Mouse (Mus musculus) heart, postnatal 4 days (tissue): ENCODE data around the gene Ephb3. TPM values are rescaled to one million over a fixed set of nuclear protein-coding genes. Genes with fewer than 3 reads are reported as not detected.

ENCODE experiments used
- DNase-seq: peaks from one replicate; pipeline ENCODE4 v3.0.0; 2021
- microRNA-seq, 2 experiments: library from miRNA; unstranded; fragments of <30 nt; microRNA quantifications; one replicate each; pipeline ENCODE4 v1.2.0; 2021 to 2022
- total RNA-seq, 2 experiments: library from RNA; stranded (reverse); gene quantifications; 2 replicates each; pipeline ENCODE4 v1.2.3; 2021

Ephb3 gene
- total RNA-seq, 2 experiments from 2014 or later, result 14.3 to 14.8 TPM

DNA sequence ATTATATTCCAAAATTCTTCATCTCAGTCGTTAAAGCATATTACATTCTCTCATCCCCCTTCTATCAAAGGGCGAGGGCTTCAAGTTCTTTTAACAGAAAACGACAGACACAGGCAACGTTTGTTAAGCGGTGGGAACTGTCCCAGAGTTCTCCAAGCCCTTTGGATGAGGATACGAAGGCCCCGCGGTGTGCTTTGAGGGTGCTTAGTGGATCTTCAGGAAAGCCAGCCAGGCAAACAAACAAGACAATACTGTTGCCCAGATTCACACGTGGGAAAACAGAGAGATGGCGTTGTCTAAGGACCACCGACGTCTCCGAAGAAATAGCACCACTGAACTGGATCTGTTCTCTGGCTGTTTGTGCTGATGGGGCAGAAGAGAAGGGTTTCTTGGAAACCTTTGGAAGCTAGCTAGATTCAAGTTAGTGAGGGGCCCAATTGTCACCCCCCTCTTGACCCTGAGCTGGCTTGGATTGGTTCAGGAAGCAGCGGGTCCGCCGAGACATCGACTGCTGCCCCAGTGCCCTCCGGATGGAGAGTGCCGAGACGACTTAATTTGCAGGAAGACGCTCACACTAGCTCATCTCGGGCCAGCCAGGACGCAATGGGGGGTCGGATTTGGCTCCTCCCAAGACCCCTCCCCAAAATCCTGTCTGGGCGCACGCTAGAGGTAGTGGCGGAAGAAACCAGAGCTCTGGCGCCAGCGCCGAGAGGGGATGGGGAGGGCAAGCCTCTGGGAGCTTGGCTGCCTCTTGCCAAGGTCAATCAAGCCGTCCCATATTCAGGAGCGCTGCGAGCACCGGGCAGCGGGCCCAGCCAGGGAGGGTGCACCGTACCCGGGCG, 43.5 kb downstream of the Ephb3 start:
- DNase-seq, result peak; percentile 76

DNA sequence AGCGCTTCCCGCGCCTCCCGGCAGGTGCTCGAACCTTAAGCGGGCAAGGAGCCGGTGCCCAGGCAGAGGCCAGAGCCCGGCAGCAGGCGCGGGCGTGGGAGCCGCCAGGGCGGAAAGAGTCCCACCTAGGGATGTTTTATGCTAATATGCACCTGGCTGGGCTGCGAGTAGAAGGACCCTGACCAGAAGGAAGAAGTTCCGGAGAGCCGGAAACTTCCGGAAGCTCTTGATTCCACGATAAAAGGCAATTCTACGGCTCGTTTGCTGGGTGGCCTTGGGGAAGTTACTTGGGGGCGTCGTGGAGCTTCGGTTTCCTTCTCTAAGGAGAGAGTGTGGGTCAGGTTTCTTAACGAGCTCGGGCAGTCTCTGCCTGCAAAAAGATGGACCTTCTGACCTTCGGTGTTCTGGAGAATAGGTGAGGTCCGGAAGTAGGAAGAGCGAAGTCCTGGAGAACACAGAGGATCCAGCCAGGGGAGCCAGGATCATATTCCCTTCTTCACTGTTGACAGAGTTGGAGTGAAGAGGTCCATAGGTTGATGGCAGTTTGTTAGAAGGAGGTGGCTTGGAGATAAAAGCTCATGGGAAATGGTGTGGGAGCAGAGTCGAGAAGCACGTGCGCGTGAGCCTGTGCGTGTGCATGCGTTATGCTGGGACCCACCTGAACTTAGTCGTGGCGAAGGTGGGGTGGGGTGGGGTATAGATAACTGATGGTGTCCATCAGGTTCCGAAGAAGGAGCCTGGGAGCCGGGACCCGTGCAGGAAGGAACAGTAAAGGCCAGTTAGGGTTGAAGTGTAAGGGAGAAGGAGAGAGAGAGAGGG, 44.4 kb downstream of the Ephb3 start:
- no peak for DNase-seq

DNA sequence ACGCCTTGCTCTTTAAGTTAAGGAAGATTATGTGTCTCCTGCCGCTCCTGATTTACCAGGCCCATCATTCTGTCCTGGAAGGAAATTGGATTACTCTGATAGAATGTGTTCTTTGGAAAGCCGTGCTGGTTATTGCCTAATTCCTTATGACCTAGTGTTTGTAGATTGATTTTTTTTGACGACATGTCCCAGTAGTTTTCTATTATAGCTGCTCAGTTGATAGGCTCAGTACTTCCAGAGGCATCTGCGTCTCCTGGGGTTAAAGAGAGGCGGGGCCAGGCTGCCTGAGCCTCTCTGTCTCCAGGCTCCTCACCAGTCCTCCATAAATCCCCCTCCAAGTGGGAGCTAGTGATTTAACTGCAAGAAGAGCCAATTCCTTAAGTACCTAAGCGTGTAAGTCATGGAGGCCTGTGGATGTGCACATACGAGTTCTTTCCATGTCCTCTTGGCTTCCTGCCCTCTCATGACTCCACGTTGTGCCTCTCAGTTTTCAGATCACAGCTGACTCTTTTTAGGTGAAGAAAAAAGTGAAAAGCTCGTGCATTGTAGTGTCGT, 47.9 kb downstream of the Ephb3 start:
- DNase-seq, result no peak

DNA sequence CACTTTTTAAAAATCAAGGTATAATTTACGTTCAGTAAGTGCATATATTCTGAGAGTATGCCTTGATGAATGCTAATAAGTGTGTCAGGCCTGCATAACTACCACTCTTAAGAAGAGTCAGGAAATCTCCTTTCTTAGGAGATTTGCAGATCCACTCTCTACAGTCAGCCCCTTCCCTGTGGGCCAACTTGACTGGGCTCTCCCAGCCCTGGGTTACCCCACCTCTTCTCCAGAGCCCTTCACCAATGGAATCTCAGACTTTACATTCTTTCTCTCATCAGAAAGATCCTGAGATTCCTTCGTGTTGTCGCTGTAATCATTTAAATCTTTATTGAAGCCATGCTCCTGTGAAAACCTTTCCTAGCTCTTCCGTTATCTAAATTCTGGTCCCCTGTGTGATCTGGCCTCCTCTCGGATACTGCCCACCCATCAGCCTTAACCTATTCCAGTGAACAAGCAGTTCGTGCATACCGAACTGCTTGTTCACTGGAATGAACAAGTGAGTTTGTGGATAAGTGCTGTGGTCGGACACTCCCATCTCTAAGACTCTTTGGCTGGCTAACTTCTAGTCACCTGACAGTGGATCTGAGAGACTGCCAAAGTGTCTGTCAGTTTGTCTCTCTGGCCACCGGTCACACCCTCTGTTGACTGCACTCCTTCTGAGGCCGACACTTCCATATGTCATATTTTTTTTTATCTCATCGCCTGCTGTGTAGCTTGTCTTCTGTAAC, 51.2 kb downstream of the Ephb3 start:
- peak; percentile 27 for DNase-seq

DNA sequence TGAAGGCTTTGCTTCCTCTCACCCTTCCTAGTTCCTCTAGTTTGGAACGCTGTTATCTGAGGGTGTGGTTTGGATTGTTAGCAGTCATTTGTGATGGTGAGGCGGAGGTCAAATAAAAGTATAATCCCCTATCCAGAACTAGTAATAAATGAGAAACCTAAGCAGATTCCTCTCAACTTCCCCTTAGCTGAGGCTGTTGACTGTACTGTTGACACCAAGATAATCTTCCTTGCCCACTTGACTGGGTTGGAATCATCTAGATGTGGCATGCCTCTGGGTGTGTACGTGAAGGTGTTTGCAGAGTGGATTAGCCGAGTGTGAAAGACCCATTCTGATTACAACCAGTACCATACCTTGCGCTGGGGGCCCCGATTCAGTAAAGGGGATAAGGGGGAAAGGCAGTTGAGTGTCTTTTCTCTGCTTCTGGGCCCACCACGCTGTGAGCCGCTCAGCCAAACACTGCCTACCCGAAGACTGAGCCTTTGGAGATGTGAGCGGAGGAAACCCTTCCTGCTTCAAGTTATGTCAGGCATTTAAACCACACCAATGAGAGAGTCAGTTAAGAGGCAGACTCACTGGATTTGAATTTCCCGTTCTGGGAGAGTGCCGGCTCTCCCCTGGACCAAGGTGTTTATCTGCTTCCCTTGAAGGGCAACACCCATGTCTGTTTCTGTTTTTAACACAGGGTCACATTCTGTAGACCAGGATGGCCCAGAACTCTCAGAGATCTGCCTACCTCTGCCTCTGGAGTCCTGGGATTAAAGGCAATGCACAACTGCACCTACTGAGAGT, 52.2 kb downstream of the Ephb3 start:
- DNase-seq, result no peak

DNA sequence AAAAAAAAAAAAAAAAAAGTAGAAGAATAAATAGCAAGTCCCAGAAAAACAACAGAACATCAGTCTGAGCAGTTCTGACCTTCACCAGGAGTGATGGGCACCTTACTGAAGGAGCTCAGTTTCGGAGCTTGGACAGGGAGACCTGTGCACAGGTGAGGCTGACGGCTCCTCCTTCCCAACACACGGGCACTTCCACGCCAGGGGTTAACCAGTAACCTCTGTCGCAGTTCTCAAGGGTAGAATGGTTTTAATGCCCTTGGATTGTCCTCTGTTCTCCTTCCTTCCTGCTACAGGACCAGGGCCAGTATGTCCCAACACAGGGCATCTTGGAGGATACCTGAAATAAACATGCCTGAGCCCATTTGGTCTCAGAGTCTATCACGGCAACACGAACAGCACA, 60.9 kb downstream of the Ephb3 start:
- DNase-seq, result no peak

DNA sequence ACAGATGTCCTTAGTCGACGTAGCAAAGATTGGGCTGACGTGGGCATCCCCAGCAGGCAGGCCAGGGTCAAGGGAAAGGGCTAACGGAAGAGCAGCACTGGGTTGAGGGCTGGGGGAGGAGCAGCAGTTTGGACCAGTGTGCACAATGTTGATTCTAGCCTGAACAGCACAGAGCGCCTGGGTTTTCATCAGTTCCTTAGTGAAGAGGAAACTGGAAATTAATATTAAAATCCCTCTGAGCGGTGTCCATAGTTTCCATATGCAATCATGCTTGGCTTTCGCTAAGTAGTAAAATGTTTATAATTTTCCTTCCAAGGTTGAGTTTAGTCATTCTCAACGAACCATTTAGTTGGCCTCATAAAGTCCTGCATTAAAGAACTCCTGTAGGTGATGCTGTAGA, 65.2 kb downstream of the Ephb3 start:
- DNase-seq, result no peak

DNA sequence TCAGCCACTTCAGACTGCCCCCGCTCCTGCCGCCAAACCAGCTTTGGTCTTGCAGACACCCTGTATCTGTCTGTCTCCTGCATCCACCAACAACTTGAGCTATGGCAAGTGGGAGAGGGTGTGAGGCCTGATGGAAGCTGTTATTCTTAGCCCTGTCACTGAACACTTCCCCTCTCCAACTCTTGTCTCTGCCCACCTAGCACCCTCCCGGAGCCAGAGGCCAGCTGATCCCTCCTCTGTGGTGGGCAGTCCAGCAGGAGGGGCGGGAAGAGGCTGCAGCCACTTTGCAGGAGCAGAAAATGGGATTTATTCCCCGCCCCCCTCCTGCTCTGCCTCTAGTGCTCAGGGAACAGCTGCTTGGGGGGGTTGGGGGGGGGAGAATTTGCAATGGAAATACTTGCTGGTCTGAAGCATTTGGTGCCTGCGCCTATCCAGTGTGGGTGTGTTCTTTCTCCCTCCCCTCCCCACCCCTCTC, 67.3 kb downstream of the Ephb3 start:
- DNase-seq, result no peak

DNA sequence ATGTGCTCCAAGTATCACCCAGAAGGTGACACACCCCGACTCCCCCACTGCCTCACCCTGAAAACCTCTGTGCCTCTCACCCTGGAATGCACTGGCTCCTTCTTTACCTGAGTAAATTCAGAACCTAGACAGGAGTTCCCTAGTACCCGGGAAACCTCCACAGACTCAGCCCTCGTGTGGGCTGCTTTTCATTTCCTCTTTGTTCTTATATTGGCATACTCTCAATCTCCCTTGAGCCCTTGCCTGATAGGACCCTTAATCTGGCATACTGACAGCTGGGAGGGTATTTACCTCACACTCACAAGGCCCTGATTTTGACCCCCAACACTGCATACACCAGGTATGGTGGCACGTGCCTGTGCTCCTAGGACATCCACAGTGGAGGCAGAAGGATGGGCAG, 68.2 kb downstream of the Ephb3 start:
- DNase-seq, result no peak

Small RNAs within 50 kb of the gene (microRNA-seq; reads per million reads assigned to microRNA genes)
- 0.35 to 1.0 reads per million in 2 experiments for gene Mir7680

Other genes with a start within 250 kb of the Ephb3 start
- not detected for gene Teddm3, start 50.8 kb upstream of the Ephb3 start, total RNA-seq
- 10 to 100 TPM; 25.4 to 26.0 TPM for gene Vps8, start 218.4 kb downstream of the Ephb3 start, total RNA-seq